Mouse (Mus musculus) CD4-positive, CD25-positive, alpha-beta regulatory T cell, adult 4 months (primary cell): Measurements from ENCODE around the gene Gm20388. TPM values are rescaled to one million over a fixed set of nuclear protein-coding genes. Genes with fewer than 3 reads are reported as not detected.

Experiments
- ATAC-seq: one replicate; pipeline ENCODE4 v1.8.0; 2017
- polyA plus RNA-seq, 2 experiments: library from polyadenylated mRNA; unstranded; fragments of 100-300 nt; shearing (Covaris generic); gene quantifications; one replicate each; pipeline ENCODE4 v1.2.1; 2017

Gene Gm20388
- polyA plus RNA-seq, 2 experiments from 2014 or later = 10.7 to 12.8 TPM

DNA sequence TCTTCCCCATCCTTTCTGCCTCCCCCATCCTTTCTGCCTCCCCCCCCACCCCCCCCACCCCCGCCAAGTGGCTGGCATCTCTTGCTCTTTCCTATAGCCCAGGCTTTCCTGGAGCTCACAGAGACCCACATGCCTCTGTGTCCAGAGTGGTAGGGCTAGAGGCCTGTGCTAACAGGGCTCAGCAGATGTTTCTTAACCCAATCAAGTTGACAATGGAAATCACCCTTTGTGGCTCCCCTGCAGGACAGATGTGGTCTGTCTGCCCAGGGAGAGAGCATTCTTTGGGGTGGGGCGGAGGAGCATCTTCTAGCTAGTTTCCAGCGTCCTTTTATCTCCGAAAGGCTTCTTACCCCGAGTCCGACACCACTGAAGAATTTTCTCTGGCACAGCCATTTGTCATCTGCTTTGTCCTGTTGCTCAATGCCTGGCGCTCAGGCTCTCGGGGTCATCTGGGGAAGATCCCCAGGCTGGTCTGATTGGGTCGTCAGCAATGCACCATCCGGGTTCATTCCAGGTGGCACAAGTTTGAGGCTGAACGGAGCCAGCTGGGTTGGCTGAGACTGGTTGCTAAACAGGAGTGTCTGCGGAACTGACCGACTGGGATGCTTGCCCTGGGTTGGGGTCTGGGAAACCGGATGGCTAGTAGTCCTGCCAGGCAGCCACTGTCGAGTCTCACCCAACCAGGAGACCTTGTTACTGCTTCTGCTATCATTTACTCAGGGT is 2157.3 kb downstream of the Gm20388 start:
- ATAC-seq = no peak

- no peak for ATAC-seq
Observed at GRCm38 (mm10) chr8:122068609-122069008, 2158.0 kb downstream of the Gm20388 start.

DNA sequence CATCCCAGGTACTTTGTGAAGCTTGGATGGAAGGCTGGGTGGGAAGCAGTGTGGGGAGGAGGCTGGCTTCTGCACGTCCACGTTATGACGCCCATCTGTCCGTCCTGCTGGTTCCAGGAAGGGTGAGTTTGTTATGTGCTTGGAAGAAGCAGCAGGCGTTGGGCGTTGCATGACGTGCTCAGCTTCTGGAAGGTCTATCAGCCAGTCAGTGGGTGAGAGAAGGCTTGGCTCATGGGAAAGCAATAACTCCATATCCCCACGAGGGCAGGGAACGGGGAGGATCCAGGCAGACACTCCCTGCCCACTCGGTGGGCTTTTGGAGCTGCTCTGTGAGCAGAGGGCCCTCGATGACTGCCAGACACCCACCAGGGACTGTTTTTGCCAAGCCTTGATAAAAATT is 2158.6 kb downstream of the Gm20388 start:
- no peak for ATAC-seq

- no peak for ATAC-seq
Observed at GRCm38 (mm10) chr8:122071193-122071592, 2160.6 kb downstream of the Gm20388 start.

DNA sequence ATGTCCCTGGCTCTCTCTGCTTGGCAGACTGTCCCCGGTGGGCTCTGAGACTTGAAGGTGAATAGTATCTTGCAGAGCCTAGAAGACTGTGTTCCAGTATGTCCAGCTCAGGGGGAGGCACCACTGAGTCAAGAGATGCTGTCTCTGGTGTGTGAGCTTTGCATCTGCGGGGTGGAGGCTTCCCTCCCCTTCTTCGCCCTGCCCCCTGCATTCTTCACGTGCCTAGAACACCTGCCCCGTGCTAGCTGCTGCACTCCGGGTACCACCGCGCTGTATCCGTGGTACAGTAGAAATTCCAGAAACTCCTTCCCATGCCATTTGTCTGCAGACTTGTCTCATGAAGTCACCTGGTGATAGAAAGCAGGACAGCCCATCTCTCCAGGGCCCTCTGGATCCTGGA is 2163.3 kb downstream of the Gm20388 start:
- no peak for ATAC-seq

DNA sequence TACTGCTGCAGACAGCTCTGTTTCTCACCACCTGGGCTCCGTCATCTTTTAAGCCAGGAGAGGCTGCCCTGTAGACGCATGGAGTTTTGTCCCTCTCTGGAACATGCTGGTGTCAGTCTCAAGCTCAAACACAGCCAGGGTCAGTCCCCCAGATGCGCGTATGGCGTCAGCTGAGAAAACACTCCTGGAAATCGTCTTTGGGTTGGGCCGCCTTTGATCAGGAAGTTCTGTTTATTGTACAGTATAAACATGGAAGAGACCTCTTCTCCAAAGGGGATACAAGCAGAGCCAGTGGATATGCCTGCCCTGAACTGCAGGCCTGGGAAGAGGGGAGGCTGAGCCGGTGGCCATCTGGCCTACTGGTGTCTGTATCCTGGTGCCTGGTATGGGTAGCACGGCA is 2163.8 kb downstream of the Gm20388 start:
- ATAC-seq = no peak

GRCm38 (mm10) chr8:122074977-122075376 is 2164.3 kb downstream of the Gm20388 start:
- ATAC-seq = no peak

- ATAC-seq = no peak
Observed at GRCm38 (mm10) chr8:122076183-122076842, 2165.7 kb downstream of the Gm20388 start.

GRCm38 (mm10) chr8:122078321-122078720 is 2167.7 kb downstream of the Gm20388 start:
- ATAC-seq = no peak

- no peak for ATAC-seq
Observed at GRCm38 (mm10) chr8:122079093-122079492, 2168.5 kb downstream of the Gm20388 start.

DNA sequence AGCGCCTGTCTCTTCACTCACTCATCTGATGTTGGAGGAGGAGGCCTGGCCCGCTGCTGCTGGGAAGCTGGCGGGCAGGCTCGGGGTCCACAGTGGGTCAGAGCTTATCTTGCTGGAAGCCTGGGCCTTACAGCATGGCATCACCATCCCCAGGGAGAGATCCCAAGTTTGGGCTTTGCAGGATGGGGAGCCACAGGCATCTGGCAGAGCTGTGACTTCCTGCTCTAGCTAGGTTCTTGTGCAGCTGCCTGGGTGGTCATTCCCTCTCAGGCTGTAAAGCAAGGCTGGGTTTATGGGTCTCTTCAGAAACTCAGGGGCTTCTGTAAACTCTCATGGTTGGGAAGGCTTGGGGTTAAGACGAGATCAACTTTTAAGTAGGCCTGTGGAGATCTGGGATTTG is 2169.7 kb downstream of the Gm20388 start:
- no peak for ATAC-seq

DNA sequence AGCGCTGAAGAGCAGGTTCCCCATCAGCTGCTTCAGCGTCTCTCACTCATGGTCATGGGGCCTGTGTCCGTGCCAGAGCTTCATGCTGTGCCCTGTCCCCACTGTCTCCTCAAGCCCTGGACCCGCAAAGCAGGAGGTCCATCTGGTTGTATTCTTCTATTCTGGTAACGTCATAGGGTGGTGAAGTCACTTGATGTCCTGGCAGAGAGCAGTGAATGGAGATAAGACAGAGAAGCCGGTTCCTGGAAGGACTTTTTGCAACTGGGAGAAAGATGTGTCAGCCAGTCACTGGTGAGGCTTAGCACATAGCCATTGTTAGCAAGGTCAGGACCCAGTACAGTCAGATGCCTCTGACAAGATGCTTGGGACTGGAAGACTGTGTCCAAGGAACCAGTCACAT is 2172.8 kb downstream of the Gm20388 start:
- no peak for ATAC-seq

- ATAC-seq = no peak
Observed at GRCm38 (mm10) chr8:122084145-122084544, 2173.5 kb downstream of the Gm20388 start.

- no peak for ATAC-seq
Observed at GRCm38 (mm10) chr8:122084726-122085410, 2174.2 kb downstream of the Gm20388 start.

DNA sequence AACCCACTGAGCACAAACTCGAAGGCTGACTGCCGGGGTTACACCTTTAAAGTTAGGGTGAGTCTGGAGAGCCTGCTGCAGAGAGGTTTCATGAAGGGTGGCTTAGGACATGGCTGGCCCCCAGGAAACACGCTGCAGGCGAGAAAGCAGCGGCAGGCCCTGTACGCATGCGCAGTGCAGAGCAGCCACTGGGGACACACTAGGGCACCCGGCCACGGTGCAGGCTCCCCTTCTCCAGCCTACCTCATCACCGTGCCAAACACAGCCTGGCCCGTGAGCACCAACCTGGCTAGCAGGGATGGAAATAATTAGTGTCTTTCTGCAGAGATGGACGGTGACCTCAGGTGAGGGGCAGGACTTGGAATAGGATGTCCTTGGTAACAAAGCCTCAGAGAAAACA is 2175.4 kb downstream of the Gm20388 start:
- ATAC-seq = no peak

GRCm38 (mm10) chr8:122088631-122089030 is 2178.0 kb downstream of the Gm20388 start:
- ATAC-seq = no peak

DNA sequence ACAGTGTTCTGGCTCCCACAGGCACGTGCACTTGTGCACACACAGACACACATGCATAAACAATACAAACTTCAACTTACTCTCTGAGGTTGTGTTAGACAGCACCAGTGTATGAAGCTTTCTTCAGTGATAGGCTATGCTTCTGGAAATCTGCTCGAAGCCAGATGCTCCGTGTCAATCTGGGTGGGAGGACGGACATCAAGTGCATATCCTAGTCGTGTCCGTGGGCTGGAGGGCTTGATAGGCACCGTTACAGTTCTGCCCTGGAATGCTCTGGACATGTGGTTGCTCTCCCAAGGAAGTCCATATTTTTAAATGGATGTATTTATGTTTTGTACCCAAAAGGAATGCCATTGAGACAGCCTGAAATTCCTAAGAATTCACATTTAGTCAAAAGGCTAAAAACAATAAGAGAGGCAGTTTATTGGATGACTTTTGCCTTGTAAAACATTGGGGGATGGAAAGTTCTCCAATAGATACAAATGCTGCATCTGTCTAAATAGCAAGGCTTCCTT is 2178.6 kb downstream of the Gm20388 start:
- no peak for ATAC-seq

DNA sequence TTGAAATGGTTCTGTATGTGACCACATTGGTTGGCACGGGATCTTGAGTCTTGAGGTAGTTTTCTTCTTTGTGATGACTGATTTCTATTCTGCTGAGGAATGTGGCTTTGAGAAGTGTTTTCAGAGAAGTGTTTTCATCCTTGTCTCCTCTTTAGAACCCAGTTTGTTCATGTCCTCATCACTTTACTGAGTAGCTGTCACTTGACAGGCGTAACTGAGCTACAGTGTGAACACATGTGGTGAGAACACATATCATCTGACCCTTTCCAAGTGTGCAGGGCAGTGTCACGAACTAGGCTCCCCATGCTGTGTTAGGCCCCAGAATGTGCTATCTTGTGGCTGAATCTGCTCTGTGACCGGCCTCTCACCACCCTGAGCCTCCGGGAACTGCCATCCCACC is 2181.8 kb downstream of the Gm20388 start:
- ATAC-seq = no peak

DNA sequence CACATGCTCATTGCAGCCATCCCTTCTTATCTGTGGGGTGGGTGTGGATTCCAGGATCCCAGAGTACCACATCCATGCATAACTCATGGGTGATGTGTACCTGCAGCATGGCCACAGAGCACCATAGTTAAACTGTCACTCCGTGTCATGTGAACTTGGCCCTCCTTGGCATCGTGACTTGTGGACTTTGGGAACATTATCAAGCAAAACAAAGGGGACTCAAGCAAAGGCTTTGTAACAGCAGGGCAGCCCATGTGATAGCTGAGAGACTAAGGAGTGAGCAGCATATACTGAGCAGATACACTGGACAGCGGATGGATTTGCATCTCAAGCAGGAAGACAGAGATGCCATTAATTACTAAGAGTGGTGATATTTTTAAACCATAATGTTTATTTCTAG is 2188.1 kb downstream of the Gm20388 start:
- no peak for ATAC-seq

GRCm38 (mm10) chr8:122099711-122100220 is 2189.1 kb downstream of the Gm20388 start:
- no peak for ATAC-seq

DNA sequence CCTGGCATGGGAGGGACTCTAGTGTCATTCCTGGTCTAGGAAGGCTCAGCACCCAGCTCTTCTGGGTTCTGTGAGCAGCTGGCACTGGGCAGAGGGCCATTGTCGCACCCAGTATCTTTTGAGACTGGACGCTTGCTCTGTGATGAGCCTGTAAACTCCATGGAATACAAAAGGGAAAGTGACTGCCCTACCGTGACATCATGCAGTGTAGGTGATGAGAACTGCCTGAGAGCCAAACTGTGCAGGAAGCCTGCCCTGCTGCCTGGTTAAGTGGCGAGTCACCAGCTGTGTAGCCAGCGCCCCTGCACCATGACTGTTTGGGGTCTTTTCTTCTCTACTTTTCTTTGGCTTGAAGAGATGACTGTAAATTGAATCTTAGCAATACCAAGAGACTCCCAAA is 2191.2 kb downstream of the Gm20388 start:
- no peak for ATAC-seq

DNA sequence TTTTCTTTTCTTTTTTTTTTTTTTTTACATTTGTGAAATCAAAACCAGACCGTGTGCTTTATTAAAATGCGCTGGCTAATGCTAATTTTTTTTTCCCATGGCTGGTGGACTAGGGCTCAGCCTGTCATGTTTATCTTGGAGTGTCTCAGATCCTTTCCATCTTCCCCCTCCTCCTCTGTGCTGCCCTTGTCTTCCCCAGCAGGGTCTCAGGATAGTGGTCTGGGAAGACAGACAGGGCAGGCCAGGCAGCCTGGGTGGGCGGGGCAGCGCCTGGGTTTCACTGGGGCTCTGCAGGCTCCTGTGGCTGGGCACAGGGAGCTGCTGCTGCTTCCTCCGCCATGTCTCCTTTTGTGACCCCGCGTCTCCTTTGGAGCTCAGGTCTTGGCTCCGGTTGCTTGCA is 2191.6 kb downstream of the Gm20388 start:
- ATAC-seq = no peak

DNA sequence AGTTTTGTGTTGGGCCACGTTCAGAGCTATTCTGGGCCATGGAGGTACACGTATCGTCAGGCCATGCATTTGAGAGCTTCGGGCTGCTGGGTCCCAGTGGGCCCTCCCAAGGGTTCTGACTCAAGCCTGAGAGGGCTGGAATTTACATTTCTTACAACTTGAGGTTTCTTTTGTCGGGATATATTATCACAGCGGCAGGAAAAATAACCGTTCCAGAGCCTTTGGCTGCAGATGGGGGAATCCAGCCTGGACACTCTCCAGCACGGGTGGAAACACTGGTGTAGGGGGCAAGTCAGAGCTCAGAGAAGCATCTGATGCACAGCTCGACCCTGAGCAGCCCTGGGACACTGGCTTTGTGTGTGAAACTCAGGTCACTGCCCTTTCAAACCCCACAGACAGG is 2192.6 kb downstream of the Gm20388 start:
- ATAC-seq = no peak
